Mouse (Mus musculus): ENCODE data around the gene Wdr93. TPM values are rescaled to one million over a fixed set of nuclear protein-coding genes. Genes with fewer than 3 reads are reported as not detected.

Gene Wdr93
- polyA plus RNA-seq, 1 experiment from 2014 or later, result not detected

DNA sequence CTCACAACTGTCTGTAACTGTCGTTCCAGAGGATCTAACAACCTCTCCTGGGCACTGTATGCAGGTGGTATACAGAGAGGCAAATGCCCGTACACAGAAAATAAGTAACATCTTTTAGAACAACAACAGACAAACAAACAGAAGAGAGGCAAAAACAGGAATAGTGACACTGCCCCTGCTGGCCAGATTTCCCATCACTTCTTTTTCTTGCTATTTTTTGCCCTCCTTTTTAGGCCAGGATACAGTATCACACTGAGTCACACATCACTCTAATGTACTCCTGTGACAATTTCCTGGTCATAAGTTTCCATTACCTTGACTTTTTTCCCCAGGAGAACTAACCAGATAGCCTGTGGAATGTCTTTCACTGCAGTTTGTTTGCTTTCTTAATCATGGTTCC, 13.4 kb downstream of the Wdr93 start:
- Histone ChIP-seq H3K4me2 (no peak overlapping the region), H3K9ac (no peak overlapping the region), H3K4me3 (no peak overlapping the region), H3K4me1 (no peaks in the 10 kb centered on the region), H3K27ac (no peak overlapping the region), H3K27me3 (no peaks in the 10 kb centered on the region), H3K9me3 (no peaks in the 10 kb centered on the region), H3K36me3 (no peaks in the 10 kb centered on the region)
- ATAC-seq (ENCODE audit: insufficient number of reproducible peaks, low FRiP score, low TSS enrichment, low read depth), result no peak
- WGBS, result 50% methylated on average over 2 of the region's 2 CpGs

DNA sequence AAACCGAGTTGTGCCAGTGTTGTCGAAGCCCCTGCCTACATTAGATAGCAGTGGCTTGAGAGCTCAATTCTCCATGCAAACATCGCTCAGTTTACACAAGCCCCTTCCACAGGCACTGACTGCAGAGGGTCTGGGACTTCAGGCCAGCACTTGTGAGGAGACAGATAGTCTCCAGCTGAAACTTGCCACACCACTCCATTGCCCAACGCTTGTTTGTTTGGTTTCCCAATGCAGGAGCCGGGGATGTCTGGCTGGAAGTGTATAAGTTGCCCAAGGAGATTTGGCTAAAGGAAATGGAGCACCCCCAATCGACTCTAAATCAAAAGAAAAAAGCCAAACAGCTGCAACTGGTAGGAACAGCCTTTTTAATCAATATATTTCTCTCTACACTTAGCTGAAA, 15.2 kb downstream of the Wdr93 start:
- H3K9me3 ChIP-seq, result no peaks in the 10 kb centered on the region
- H3K4me3 ChIP-seq, result no peak overlapping the region
- no peak for ATAC-seq (ENCODE audit: insufficient number of reproducible peaks, low FRiP score, low TSS enrichment, low read depth)

DNA sequence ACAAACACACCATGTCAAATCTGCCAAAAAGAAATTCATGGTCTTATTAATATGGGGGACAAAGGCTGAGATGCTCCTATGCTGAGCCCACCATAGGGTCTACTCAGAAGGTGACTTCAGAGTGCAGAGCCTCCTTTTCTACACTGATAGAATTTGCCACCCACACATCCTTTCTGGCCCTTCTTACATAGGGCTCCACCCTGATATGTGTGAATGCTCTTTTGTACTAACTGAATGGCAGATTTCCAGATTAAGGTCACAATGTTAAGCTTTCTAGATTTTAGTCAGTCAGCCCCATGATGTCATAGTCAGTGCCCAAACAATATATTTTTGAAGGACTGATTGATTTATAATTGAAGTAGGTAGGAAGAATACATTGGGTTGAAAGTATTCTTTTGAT, 16.8 kb downstream of the Wdr93 start:
- H3K4me3 ChIP-seq, result no peak overlapping the region
- H3K9ac ChIP-seq, result no peak overlapping the region
- H3K9me3 ChIP-seq, result no peaks in the 10 kb centered on the region
- no peak overlapping the region for H3K4me2 ChIP-seq
- no peak overlapping the region for H3K27ac ChIP-seq
- no peaks in the 10 kb centered on the region for H3K36me3 ChIP-seq
- no peaks in the 10 kb centered on the region for H3K4me1 ChIP-seq
- no peaks in the 10 kb centered on the region for H3K27me3 ChIP-seq
- ATAC-seq (ENCODE audit: insufficient number of reproducible peaks, low FRiP score, low TSS enrichment, low read depth), result no peak

More for the DNA sequence above, 15.2 kb downstream of the Wdr93 start:
- H3K27ac ChIP-seq, result no peak overlapping the region
- H3K4me2 ChIP-seq, result no peak overlapping the region
- H3K9ac ChIP-seq, result no peak overlapping the region
- H3K36me3 ChIP-seq, result no peaks in the 10 kb centered on the region
- WGBS, result 66% methylated on average over 6 of the region's 6 CpGs
- H3K27me3 ChIP-seq, result no peaks in the 10 kb centered on the region
- no peaks in the 10 kb centered on the region for H3K4me1 ChIP-seq

DNA sequence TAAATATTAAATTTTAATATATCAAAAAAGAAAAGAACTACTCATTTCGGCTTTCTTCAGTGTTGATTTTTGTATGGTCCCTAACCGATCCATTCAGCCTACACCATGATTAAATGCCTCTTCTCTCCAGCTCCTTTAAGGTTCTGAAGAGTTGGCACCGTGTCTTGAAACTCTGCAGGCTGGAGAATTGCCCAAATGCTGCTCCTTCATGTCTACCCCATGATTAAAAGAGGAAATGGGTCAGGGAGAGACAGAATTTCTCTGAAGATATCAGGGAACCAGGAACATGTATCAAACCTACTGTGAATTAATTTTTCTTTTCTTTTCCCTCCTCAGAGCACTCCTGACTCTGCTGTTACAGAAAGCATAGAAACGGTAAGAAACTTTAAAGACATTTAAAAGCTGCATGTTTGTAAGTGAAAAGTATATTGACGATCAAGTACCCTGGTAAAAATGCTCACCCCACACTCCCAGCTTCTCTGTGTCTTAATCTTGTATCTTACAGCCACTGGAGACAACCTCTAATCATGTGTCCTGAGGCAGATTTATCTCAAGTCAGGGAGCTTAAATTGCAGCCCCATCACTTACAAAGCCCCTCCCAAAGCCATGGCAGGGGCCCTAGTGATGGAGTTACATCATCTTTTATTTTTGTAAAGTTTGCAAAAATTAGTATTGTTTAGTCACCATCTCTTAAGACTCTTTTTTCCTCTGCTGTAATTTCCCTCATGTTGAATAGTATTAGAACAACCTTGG, 18.3 kb downstream of the Wdr93 start:
- Histone ChIP-seq H3K4me2 (no peak overlapping the region), H3K36me3 (no peaks in the 10 kb centered on the region), H3K4me1 (no peaks in the 10 kb centered on the region), H3K4me3 (no peak overlapping the region), H3K27ac (no peak overlapping the region), H3K9me3 (no peaks in the 10 kb centered on the region), H3K9ac (no peak overlapping the region), H3K27me3 (no peaks in the 10 kb centered on the region)
- WGBS, result 74% methylated on average over 5 of the region's 5 CpGs
- no peak for ATAC-seq (ENCODE audit: insufficient number of reproducible peaks, low FRiP score, low TSS enrichment, low read depth)

DNA sequence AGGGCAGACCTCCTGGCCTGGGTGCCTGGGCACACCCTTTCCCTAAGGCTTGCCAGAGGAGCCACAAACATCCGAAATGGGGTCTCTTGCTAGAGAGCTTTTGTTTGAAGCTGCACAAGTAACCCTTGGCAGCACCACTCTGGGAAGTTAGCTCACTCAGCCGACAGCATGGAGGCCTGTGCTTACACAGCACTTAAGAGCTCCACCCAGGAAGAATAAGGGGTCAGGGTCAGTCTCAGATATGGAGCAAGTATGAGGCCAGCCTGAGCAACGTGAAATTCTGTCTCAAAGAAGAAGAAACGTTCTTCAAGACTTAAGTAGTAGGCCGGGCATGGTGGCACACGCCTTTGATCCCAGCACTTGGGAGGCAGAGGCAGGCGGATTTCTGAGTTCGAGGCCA, 19.1 kb downstream of the Wdr93 start:
- 77% methylated on average over 8 of the region's 8 CpGs for WGBS
- H3K36me3 ChIP-seq, result no peaks in the 10 kb centered on the region
- no peak overlapping the region for H3K4me3 ChIP-seq
- H3K9me3 ChIP-seq, result no peaks in the 10 kb centered on the region
- no peak for ATAC-seq (ENCODE audit: insufficient number of reproducible peaks, low FRiP score, low TSS enrichment, low read depth)
- no peaks in the 10 kb centered on the region for H3K4me1 ChIP-seq
- no peak overlapping the region for H3K27ac ChIP-seq
- no peaks in the 10 kb centered on the region for H3K27me3 ChIP-seq
- no peak overlapping the region for H3K4me2 ChIP-seq
- H3K9ac ChIP-seq, result no peak overlapping the region

DNA sequence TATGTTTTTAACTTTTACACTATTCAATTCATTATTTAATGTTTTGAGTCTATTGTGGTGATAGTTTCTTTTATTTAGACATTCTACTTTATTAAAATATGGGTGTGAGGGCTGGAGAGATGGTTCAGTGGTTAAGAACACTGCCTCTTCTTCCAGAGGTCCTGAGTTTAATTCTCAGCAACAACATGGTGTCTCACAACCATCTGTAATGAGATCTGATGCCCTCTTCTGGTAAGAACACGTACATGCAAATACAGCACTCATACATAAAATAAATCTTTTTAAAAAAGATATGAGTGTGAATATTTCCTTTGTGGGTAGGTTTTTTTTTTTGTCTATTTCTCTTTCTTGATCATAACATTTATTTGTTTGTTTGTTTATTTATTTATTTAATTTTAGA, 23.0 kb downstream of the Wdr93 start:
- no peaks in the 10 kb centered on the region for H3K4me1 ChIP-seq
- no peak overlapping the region for H3K27ac ChIP-seq
- H3K4me2 ChIP-seq, result no peak overlapping the region
- no peaks in the 10 kb centered on the region for H3K9me3 ChIP-seq
- no peak overlapping the region for H3K4me3 ChIP-seq
- no peak for ATAC-seq (ENCODE audit: insufficient number of reproducible peaks, low FRiP score, low TSS enrichment, low read depth)
- WGBS, result 53% methylated on average over 1 of the region's 1 CpGs
- H3K9ac ChIP-seq, result no peak overlapping the region
- no peaks in the 10 kb centered on the region for H3K36me3 ChIP-seq
- no peaks in the 10 kb centered on the region for H3K27me3 ChIP-seq

DNA sequence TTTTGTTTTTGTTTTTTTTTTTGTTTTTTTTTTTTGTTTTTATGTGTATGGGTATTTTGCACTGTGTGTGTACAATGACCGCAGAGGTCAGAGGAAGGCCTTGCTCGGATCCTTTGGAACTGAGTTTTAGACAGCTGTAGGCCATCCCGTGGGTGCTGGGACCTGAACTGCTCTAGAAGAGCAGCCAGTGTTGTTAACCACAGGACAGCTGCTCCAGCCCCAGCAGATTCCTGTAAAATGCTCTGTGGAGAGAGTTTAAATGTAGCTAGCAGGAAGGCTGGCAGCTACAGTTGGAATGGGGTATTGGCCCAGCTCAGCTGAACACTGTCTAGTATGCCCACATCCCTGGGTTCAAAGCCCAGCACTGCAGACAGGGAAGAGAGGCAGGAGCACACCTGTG, 26.7 kb downstream of the Wdr93 start:
- H3K9ac ChIP-seq, result no peak overlapping the region
- WGBS, result 80% methylated on average over 3 of the region's 3 CpGs
- H3K4me3 ChIP-seq, result no peak overlapping the region
- no peaks in the 10 kb centered on the region for H3K4me1 ChIP-seq
- H3K36me3 ChIP-seq, result no peaks in the 10 kb centered on the region
- no peaks in the 10 kb centered on the region for H3K9me3 ChIP-seq
- no peak for ATAC-seq (ENCODE audit: insufficient number of reproducible peaks, low FRiP score, low TSS enrichment, low read depth)
- H3K27me3 ChIP-seq, result no peaks in the 10 kb centered on the region
- no peak overlapping the region for H3K27ac ChIP-seq
- no peak overlapping the region for H3K4me2 ChIP-seq

DNA sequence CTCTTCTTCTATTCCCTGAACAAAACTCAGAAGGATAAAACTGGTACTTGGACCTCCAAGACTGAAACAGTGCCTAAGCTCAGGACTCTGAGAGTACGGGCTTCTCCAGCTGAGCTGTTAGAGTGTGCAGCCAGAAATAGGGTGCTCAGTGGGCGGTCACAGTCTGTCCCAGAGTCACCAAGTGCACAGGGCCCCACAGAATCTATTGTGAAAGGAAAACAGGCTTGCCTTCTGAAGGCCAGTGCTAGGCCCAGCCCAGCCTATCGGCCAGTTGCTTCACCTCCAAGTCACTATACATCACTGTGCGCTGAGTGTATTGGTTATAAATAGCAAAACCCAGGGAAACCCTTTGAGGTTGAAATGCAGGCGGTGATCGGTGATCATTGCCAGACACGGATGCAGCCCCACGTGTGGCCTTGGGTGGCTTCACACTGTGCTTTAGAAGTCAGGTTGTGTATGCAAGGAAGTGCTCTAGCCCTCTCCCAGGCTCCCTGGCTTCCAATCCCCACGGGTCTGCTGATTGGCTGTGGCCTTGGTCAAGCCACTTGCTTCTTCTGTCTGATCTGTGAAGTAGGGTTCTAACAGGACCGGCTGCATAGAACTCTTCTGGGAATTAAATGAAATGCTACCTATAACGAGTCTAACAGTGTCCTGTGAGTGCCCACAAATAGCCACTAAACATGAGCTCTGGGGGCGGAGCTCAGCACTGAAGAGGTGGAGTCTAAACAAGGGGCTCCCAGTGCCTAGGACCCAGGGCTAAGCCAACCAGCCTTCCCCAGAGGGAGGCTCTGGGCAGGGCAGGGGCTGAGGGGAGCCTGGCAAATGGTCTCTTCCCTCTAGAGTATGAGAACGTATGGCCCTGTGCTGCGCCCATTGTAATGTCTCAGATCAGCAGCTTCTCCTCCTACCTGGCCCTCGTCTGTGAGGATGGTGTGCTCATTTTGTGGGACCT, 28.9 kb downstream of the Wdr93 start:
- no peaks in the 10 kb centered on the region for H3K36me3 ChIP-seq
- 42% methylated on average over 15 of the region's 15 CpGs for WGBS
- H3K4me2 ChIP-seq, result no peak overlapping the region
- ATAC-seq (ENCODE audit: insufficient number of reproducible peaks, low FRiP score, low TSS enrichment, low read depth), result 0 out of 2 replicates have a peak, but pooled peaks have one; percentile 30
- no peak overlapping the region for H3K4me3 ChIP-seq
- no peaks in the 10 kb centered on the region for H3K27me3 ChIP-seq
- H3K9ac ChIP-seq, result no peak overlapping the region
- H3K4me1 ChIP-seq, result no peaks in the 10 kb centered on the region
- H3K27ac ChIP-seq, result no peak overlapping the region
- H3K9me3 ChIP-seq, result no peaks in the 10 kb centered on the region

DNA sequence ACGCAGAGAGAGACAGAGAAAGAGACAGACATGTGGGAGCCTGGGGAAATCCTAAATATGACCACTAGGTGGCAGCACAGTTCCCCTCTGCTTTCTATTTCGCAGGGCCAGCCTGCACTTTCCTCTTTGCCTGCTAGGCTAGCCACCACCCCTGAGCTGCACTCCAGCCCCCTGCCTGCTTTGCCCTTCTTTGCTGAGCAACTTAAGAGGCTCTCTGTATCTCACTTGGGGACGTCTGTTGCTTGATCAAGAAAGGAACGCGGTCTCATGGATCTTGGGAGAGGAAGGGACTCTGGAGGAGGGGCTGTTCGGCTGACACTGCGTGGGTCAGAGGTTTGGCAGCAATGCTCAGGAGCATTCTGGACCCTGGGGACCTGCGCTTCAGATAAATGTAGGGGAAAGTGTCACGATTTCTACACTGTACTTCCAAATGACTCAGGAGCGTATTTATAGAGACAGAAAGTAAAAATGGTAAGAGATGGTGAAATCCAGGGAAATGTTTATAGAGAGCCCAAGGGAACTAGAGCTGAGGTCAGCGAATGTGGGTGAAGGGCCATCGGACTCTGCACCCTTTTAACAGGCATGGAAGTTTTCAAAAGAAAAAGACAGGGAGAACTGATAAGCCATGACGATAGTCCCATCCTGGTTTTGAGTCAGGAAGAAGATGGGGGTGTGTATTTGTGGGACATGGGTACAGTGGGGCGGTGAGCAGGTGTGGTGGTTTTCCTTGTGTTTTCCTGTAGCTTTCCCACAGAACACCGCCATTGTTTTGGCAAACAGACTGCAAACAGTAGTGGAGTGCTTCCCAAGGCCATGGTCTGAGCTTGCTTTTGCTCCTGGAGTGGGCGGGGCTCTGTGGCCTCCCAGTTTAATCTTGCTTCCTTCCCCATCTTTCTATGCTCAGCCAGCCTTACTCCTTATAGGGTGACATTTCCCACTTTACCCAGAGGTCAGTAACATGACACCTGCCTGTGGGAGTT, 38.0 kb downstream of the Wdr93 start:
- peak overlapping the region; percentile 29 for H3K4me2 ChIP-seq
- H3K9ac ChIP-seq, result no peak overlapping the region
- peak overlapping the region; percentile 8; the same call in 1 of the 2 replicates for H3K4me3 ChIP-seq
- ATAC-seq (ENCODE audit: insufficient number of reproducible peaks, low FRiP score, low TSS enrichment, low read depth), result peak; percentile 70
- H3K27me3 ChIP-seq, result peaks cover 3% of the 10 kb centered on the region; the same call in 1 of the 2 replicates
- peaks cover 3% of the 10 kb centered on the region; the same call in 1 of the 2 replicates for H3K4me1 ChIP-seq
- WGBS, result 29% methylated on average over 16 of the region's 16 CpGs
- H3K27ac ChIP-seq, result no peak overlapping the region
- H3K36me3 ChIP-seq, result no peaks in the 10 kb centered on the region
- H3K9me3 ChIP-seq, result no peaks in the 10 kb centered on the region

DNA sequence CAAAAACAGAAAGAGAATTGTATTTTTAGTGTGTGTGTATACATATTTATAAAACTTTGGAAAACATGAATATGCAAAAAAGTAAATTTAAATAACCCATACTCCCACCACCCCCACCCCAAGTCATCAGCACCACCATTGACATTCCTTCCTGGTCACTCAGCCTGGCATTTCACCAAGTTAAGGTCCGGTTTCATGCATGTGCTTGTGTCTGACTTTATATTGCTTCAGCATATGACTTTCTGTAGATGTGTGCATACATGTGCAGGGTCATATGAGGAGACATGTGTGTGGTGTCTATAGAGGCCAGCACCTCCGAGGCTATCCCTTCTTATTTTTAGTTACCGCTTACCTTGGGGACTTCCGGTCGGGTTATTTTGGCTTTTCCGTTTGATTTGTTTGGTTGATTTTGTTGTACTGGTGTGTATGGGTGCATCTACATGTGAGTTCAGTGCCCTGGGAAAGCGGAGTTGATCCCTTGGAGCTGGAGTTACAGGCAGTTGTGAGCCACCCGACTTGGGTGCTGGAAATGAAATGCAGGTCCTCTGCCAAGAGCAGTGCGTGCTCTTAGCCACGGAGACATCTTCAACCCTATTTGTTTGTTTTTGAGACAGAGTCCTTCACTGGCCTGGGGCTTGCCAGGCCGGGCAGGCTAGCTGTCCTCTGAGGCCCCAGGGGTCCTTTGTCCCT, 39.0 kb downstream of the Wdr93 start:
- Histone ChIP-seq H3K9me3 (no peaks in the 10 kb centered on the region), H3K27ac (no peak overlapping the region), H3K4me1 (peaks cover 5% of the 10 kb centered on the region), H3K4me3 (no peak overlapping the region), H3K9ac (no peak overlapping the region), H3K4me2 (no peak overlapping the region), H3K27me3 (peaks cover 3% of the 10 kb centered on the region; the same call in 1 of the 2 replicates), H3K36me3 (no peaks in the 10 kb centered on the region)
- 81% methylated on average over 11 of the region's 11 CpGs for WGBS
- ATAC-seq (ENCODE audit: insufficient number of reproducible peaks, low FRiP score, low TSS enrichment, low read depth), result no peak

DNA sequence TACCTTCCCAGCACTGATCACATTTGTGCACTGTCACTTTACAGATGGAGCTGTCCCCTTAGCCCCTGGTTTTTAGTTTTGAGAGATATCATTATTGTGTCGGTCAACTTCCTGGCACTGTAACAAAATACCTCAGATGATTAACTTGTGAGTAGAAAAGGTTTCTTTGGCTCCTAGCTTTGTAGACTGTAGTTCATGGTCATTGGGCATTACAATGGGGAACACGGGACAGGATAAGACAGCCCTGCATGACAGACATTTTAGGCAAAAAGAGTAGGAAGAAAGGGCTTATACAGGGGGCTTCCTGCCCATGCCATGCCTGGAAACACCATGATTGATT, 39.5 kb downstream of the Wdr93 start:
- WGBS, result 79% methylated on average over 2 of the region's 2 CpGs
- Histone ChIP-seq H3K27me3 (peaks cover 3% of the 10 kb centered on the region; the same call in 1 of the 2 replicates), H3K9ac (no peak overlapping the region), H3K9me3 (no peaks in the 10 kb centered on the region), H3K4me1 (peaks cover 5% of the 10 kb centered on the region), H3K4me3 (no peak overlapping the region), H3K36me3 (no peaks in the 10 kb centered on the region), H3K4me2 (no peak overlapping the region), H3K27ac (no peak overlapping the region)
- no peak for ATAC-seq (ENCODE audit: insufficient number of reproducible peaks, low FRiP score, low TSS enrichment, low read depth)

Data from limb, embryonic 15.5 days (tissue).